Mouse (Mus musculus): ENCODE data around the gene Gpat2.

Gpat2 gene

GRCm38 (mm10) chr2:127444055-127444789 is 19.2 kb downstream of the Gpat2 start, which contains the start of gene Fahd2a:
Gene Fahd2a (minus strand): TSS chr2:127444565.
- peak; percentile 92 for DNase-seq

GRCm38 (mm10) chr2:127446847-127447246 is 21.8 kb downstream of the Gpat2 start:
- DNase-seq = peak; percentile 24

GRCm38 (mm10) chr2:127449691-127450090 is 24.7 kb downstream of the Gpat2 start:
- DNase-seq = no peak

GRCm38 (mm10) chr2:127451748-127452147 is 26.7 kb downstream of the Gpat2 start:
- DNase-seq = peak; percentile 44

- DNase-seq = no peak
Measured at GRCm38 (mm10) chr2:127453141-127453540, 28.1 kb downstream of the Gpat2 start.

- DNase-seq = peak; percentile 77
Measured at GRCm38 (mm10) chr2:127453764-127454163, 28.8 kb downstream of the Gpat2 start.

- DNase-seq = no peak
Measured at GRCm38 (mm10) chr2:127459341-127459740, 34.3 kb downstream of the Gpat2 start.

GRCm38 (mm10) chr2:127461351-127461750 is 36.4 kb downstream of the Gpat2 start:
- DNase-seq = no peak

GRCm38 (mm10) chr2:127462314-127462713 is 37.3 kb downstream of the Gpat2 start:
- DNase-seq = peak; percentile 59

- no peak for DNase-seq
Measured at GRCm38 (mm10) chr2:127470183-127470582, 45.2 kb downstream of the Gpat2 start.

GRCm38 (mm10) chr2:127470661-127471060 is 45.7 kb downstream of the Gpat2 start:
- no peak for DNase-seq

GRCm38 (mm10) chr2:127471281-127471680 is 46.3 kb downstream of the Gpat2 start:
- DNase-seq = no peak

- no peak for DNase-seq
Measured at GRCm38 (mm10) chr2:127472279-127472678, 47.3 kb downstream of the Gpat2 start.

- DNase-seq = no peak
Measured at GRCm38 (mm10) chr2:127479210-127479609, 54.2 kb downstream of the Gpat2 start.

- DNase-seq = no peak
Measured at GRCm38 (mm10) chr2:127479763-127480162, 54.8 kb downstream of the Gpat2 start.

GRCm38 (mm10) chr2:127481841-127482532 is 57.0 kb downstream of the Gpat2 start:
- no peak for DNase-seq

- DNase-seq = peak; percentile 60
Measured at GRCm38 (mm10) chr2:127482533-127482911, 57.5 kb downstream of the Gpat2 start.

GRCm38 (mm10) chr2:127483001-127483400 is 58.0 kb downstream of the Gpat2 start:
- peak; percentile 11 for DNase-seq

GRCm38 (mm10) chr2:127484476-127485170 is 59.6 kb downstream of the Gpat2 start:
- peak; percentile 74 for DNase-seq
